Mouse (Mus musculus) CH12.LX (cell line): ENCODE results near the gene Tuba8. TPM values are rescaled to one million over a fixed set of nuclear protein-coding genes. Genes with fewer than 3 reads are reported as not detected.

Source experiments
- DNase-seq: peaks from one replicate; pipeline ENCODE4 v3.0.0-alpha.2; 2013; ENCODE audit errors: extremely low read depth
- H3K27ac ChIP-seq: 2 replicates; pipeline ENCODE4 v1.5.1; 2012; ENCODE audit warnings: low read depth, mild to moderate bottlenecking, control low read depth, moderate library complexity; ENCODE audit not compliant: insufficient read depth
- H3K27me3 ChIP-seq: replicated peaks from 2 replicates; pipeline ENCODE3; 2012; ENCODE audit warnings: inconsistent platforms
- H3K36me3 ChIP-seq, 2 experiments: replicated peaks in 1 of 2; 2 replicates each; pipeline versions ENCODE3 to v1.6.1; 2012; ENCODE audit warnings: inconsistent platforms in 1 of 2, low read length in 1 of 2, mild to moderate bottlenecking in 1 of 2, mixed read lengths in 1 of 2, moderate library complexity in 1 of 2; ENCODE audit not compliant: control insufficient read depth in 1 of 2, insufficient read depth in 1 of 2
- H3K4me1 ChIP-seq, 2 experiments: 2 replicates each; pipeline ENCODE4 v1.6.1; 2012; ENCODE audit warnings: inconsistent platforms in 1 of 2, moderate library complexity in 1 of 2; ENCODE audit not compliant: insufficient read depth in 2 of 2, control insufficient read depth in 1 of 2
- H3K4me2 ChIP-seq: 2 replicates; pipeline ENCODE4 v1.6.1; 2012; ENCODE audit warnings: low read depth, mild to moderate bottlenecking, control low read depth; ENCODE audit not compliant: poor library complexity, insufficient read depth, severe bottlenecking
- H3K4me3 ChIP-seq, 3 experiments: fragments of 150-350 bp in 1 of 3; sonication (generic) in 1 of 3; replicated peaks in 1 of 3; 2 replicates each; pipeline versions ENCODE3 to v1.5.1; 2011 to 2012; ENCODE audit warnings: low read depth in 2 of 3, low read length in 2 of 3, mild to moderate bottlenecking in 2 of 3, moderate library complexity in 2 of 3, control low read depth in 1 of 3, improper control_type of control experiment in 1 of 3, inconsistent platforms in 1 of 3, mixed read lengths in 1 of 3; ENCODE audit not compliant: poor library complexity in 1 of 3
- H3K79me2 ChIP-seq: replicated peaks from 2 replicates; pipeline ENCODE4 v1.6.1; 2012; ENCODE audit warnings: mild to moderate bottlenecking, moderate library complexity; ENCODE audit not compliant: control insufficient read depth, poor library complexity, insufficient read depth, severe bottlenecking; ENCODE audit errors: extremely low read depth
- H3K9ac ChIP-seq: 2 replicates; pipeline ENCODE4 v1.6.1; 2012; ENCODE audit warnings: low read depth, mild to moderate bottlenecking, control low read depth, moderate library complexity; ENCODE audit not compliant: insufficient read depth
- H3K9me3 ChIP-seq: replicated peaks from 2 replicates; pipeline ENCODE3; 2012; ENCODE audit warnings: low read length, inconsistent platforms, mixed read lengths
- BHLHE40 ChIP-seq: IDR thresholded peaks from 2 replicates; pipeline ENCODE4 v1.6.1; 2011; ENCODE audit warnings: mild to moderate bottlenecking, low read depth, low read length, improper control_type of control experiment
- CHD1 ChIP-seq: IDR thresholded peaks from 2 replicates; pipeline ENCODE4 v1.6.1; 2012; ENCODE audit warnings: low read depth, low read length, improper control_type of control experiment, inconsistent platforms
- CHD2 ChIP-seq: IDR thresholded peaks from 2 replicates; pipeline ENCODE4 v1.6.1; 2011; ENCODE audit warnings: low read length, improper control_type of control experiment
- CTCF ChIP-seq, 2 experiments: IDR thresholded peaks in 1 of 2; conservative IDR thresholded peaks in 1 of 2; 2 replicates each; pipeline ENCODE4 v1.5.1; 2011 to 2012; ENCODE audit warnings: low read depth in 2 of 2, low read length in 2 of 2, improper control_type of control experiment in 1 of 2, inconsistent platforms in 1 of 2, mild to moderate bottlenecking in 1 of 2, moderate library complexity in 1 of 2
- E2F4 ChIP-seq: IDR thresholded peaks from 2 replicates; pipeline ENCODE4 v1.6.1; 2011; ENCODE audit warnings: low read depth, low read length, improper control_type of control experiment; ENCODE audit not compliant: insufficient replicate concordance
- ELF1 ChIP-seq: IDR thresholded peaks from 2 replicates; pipeline ENCODE4 v1.6.1; 2014; ENCODE audit warnings: low read depth, mild to moderate bottlenecking, inconsistent platforms, low read length, improper control_type of control experiment
- EP300 ChIP-seq: IDR thresholded peaks from 2 replicates; pipeline ENCODE4 v1.6.1; 2011; ENCODE audit warnings: low read length, improper control_type of control experiment
- ETS1 ChIP-seq: conservative IDR thresholded peaks from 2 replicates; pipeline ENCODE4 v1.6.1; 2012; ENCODE audit warnings: low read depth, mild to moderate bottlenecking, inconsistent platforms, low read length, improper control_type of control experiment, moderate library complexity
- GABPA ChIP-seq: IDR thresholded peaks from 2 replicates; pipeline ENCODE4 v1.6.1; 2012; ENCODE audit warnings: low read depth, low read length, improper control_type of control experiment, inconsistent platforms; ENCODE audit not compliant: insufficient replicate concordance
- HCFC1 ChIP-seq: IDR thresholded peaks from 2 replicates; pipeline ENCODE4 v1.6.1; 2012; ENCODE audit warnings: low read depth, mild to moderate bottlenecking, inconsistent platforms, low read length, improper control_type of control experiment
- IRF4 ChIP-seq: IDR thresholded peaks from 2 replicates; pipeline ENCODE4 v1.6.1; 2014; ENCODE audit warnings: low read depth, mild to moderate bottlenecking, inconsistent platforms, low read length, improper control_type of control experiment
- JUN ChIP-seq: IDR thresholded peaks from 2 replicates; pipeline ENCODE4 v1.6.1; 2011; ENCODE audit warnings: low read depth, mild to moderate bottlenecking, low read length, improper control_type of control experiment, moderate library complexity; ENCODE audit not compliant: insufficient read depth
- JUND ChIP-seq: conservative IDR thresholded peaks from 2 replicates; pipeline ENCODE4 v1.6.1; 2011; ENCODE audit warnings: low read depth, low read length, improper control_type of control experiment
- KAT2A ChIP-seq: IDR thresholded peaks from 2 replicates; pipeline ENCODE4 v1.6.1; 2012; ENCODE audit warnings: low read length, improper control_type of control experiment, inconsistent platforms; ENCODE audit not compliant: insufficient replicate concordance
- MAFK ChIP-seq: IDR thresholded peaks from 2 replicates; pipeline ENCODE4 v1.6.1; 2011; ENCODE audit warnings: low read length, improper control_type of control experiment; ENCODE audit not compliant: insufficient replicate concordance
- MAX ChIP-seq: IDR thresholded peaks from 2 replicates; pipeline ENCODE4 v1.6.1; 2011; ENCODE audit warnings: low read length, improper control_type of control experiment
- MAZ ChIP-seq: IDR thresholded peaks from 2 replicates; pipeline ENCODE4 v1.6.1; 2012; ENCODE audit warnings: low read depth, mild to moderate bottlenecking, inconsistent platforms, low read length, improper control_type of control experiment, moderate library complexity
- MEF2A ChIP-seq: IDR thresholded peaks from 2 replicates; pipeline ENCODE4 v1.6.1; 2014; ENCODE audit warnings: low read depth, mild to moderate bottlenecking, inconsistent platforms, low read length, improper control_type of control experiment, borderline replicate concordance
- MXI1 ChIP-seq: IDR thresholded peaks from 2 replicates; pipeline ENCODE4 v1.6.1; 2011; ENCODE audit warnings: mild to moderate bottlenecking, low read depth, low read length, improper control_type of control experiment
- MYC ChIP-seq: IDR thresholded peaks from 2 replicates; pipeline ENCODE4 v1.6.1; 2011; ENCODE audit warnings: low read depth, mild to moderate bottlenecking, improper control_type of control experiment, low read length
- NELFE ChIP-seq: IDR thresholded peaks from 2 replicates; pipeline ENCODE4 v1.6.1; 2011; ENCODE audit warnings: low read depth, low read length, improper control_type of control experiment
- NRF1 ChIP-seq: IDR thresholded peaks from 2 replicates; pipeline ENCODE4 v1.6.1; 2014; ENCODE audit warnings: low read depth, mild to moderate bottlenecking, inconsistent platforms, low read length, improper control_type of control experiment, moderate library complexity
- PAX5 ChIP-seq: IDR thresholded peaks from 2 replicates; pipeline ENCODE4 v1.6.1; 2012; ENCODE audit warnings: low read length, inconsistent platforms, mixed read lengths
- POLR2A ChIP-seq: IDR thresholded peaks from 2 replicates; pipeline ENCODE4 v1.6.1; 2011; ENCODE audit warnings: low read depth, mild to moderate bottlenecking, improper control_type of control experiment, low read length
- POLR2AphosphoS2 ChIP-seq: IDR thresholded peaks from 2 replicates; pipeline ENCODE4 v1.6.1; 2011; ENCODE audit warnings: low read depth, low read length, improper control_type of control experiment
- RAD21 ChIP-seq: IDR thresholded peaks from 2 replicates; pipeline ENCODE4 v1.6.1; 2011; ENCODE audit warnings: low read depth, mild to moderate bottlenecking, low read length, improper control_type of control experiment, moderate library complexity
- RCOR1 ChIP-seq: conservative IDR thresholded peaks from 2 replicates; pipeline ENCODE4 v1.6.1; 2012; ENCODE audit warnings: low read depth, mild to moderate bottlenecking, inconsistent platforms, low read length, improper control_type of control experiment
- SIN3A ChIP-seq: IDR thresholded peaks from 2 replicates; pipeline ENCODE4 v1.6.1; 2012; ENCODE audit warnings: low read length, improper control_type of control experiment, inconsistent platforms
- SMC3 ChIP-seq: IDR thresholded peaks from 2 replicates; pipeline ENCODE4 v1.6.1; 2011; ENCODE audit warnings: low read depth, low read length, improper control_type of control experiment
- TBP ChIP-seq: conservative IDR thresholded peaks from 2 replicates; pipeline ENCODE4 v1.6.1; 2011; ENCODE audit warnings: low read depth, low read length, improper control_type of control experiment
- TCF12 ChIP-seq: IDR thresholded peaks from 2 replicates; pipeline ENCODE4 v1.6.1; 2014; ENCODE audit warnings: low read depth, mild to moderate bottlenecking, inconsistent platforms, low read length, improper control_type of control experiment
- UBTF ChIP-seq: IDR thresholded peaks from 2 replicates; pipeline ENCODE4 v1.6.1; 2012; ENCODE audit warnings: low read depth, mild to moderate bottlenecking, inconsistent platforms, low read length, improper control_type of control experiment, moderate library complexity
- USF1 ChIP-seq: IDR thresholded peaks from 2 replicates; pipeline ENCODE4 v1.6.1; 2014; ENCODE audit warnings: low read depth, mild to moderate bottlenecking, inconsistent platforms, low read length, improper control_type of control experiment
- USF2 ChIP-seq: conservative IDR thresholded peaks from 2 replicates; pipeline ENCODE4 v1.6.1; 2011; ENCODE audit warnings: low read depth, low read length, improper control_type of control experiment
- ZC3H11A ChIP-seq: IDR thresholded peaks from 2 replicates; pipeline ENCODE4 v1.6.1; 2012; ENCODE audit warnings: low read depth, mild to moderate bottlenecking, inconsistent platforms, low read length, improper control_type of control experiment
- ZKSCAN1 ChIP-seq: IDR thresholded peaks from 2 replicates; pipeline ENCODE4 v1.6.1; 2012; ENCODE audit warnings: low read depth, inconsistent platforms, low read length, improper control_type of control experiment, borderline replicate concordance
- ZMIZ1 ChIP-seq: IDR thresholded peaks from 2 replicates; pipeline ENCODE4 v1.6.1; 2012; ENCODE audit warnings: low read depth, mild to moderate bottlenecking, inconsistent platforms, low read length, improper control_type of control experiment
- ZNF384 ChIP-seq: IDR thresholded peaks from 2 replicates; pipeline ENCODE4 v1.6.1; 2012; ENCODE audit warnings: low read depth, low read length, improper control_type of control experiment, inconsistent platforms
- dilution Hi-C: fragments of 300-500 bp; cut with MboI; formaldehyde crosslinking; loops from 2 replicates; pipeline ENCODE4 v1.14.3; 2020; ENCODE audit warnings: low sequenced_read_pairs; ENCODE audit not compliant: extremely low pct_unique_long_range_greater_than_20kb, extremely low pct_ligation_motif_present
- in situ Hi-C: fragments of 300-500 bp; cut with MboI; formaldehyde crosslinking; loops from 3 replicates; pipeline ENCODE4 v1.14.3; 2019; ENCODE audit warnings: low sequenced_read_pairs, low pct_ligation_motif_present, low pct_unique_long_range_greater_than_20kb, mixed read lengths
- polyA plus RNA-seq: library from polyadenylated mRNA; unstranded; fragments of >175 nt; gene quantifications from 2 replicates; pipeline ENCODE4 v1.2.1, GENCODE M21; 2012; ENCODE audit warnings: low read depth; ENCODE audit not compliant: insufficient read length
- total RNA-seq, 2 experiments: library from RNA; depleted of rRNA; stranded (reverse); fragments of 300-350 nt in 1 of 2; fragments of >200 nt in 1 of 2; gene quantifications; 2 replicates each; pipeline ENCODE4 v1.2.3; 2012 to 2014

Gene Tuba8
- total and polyA plus RNA-seq, 3 experiments = not detected

DNA sequence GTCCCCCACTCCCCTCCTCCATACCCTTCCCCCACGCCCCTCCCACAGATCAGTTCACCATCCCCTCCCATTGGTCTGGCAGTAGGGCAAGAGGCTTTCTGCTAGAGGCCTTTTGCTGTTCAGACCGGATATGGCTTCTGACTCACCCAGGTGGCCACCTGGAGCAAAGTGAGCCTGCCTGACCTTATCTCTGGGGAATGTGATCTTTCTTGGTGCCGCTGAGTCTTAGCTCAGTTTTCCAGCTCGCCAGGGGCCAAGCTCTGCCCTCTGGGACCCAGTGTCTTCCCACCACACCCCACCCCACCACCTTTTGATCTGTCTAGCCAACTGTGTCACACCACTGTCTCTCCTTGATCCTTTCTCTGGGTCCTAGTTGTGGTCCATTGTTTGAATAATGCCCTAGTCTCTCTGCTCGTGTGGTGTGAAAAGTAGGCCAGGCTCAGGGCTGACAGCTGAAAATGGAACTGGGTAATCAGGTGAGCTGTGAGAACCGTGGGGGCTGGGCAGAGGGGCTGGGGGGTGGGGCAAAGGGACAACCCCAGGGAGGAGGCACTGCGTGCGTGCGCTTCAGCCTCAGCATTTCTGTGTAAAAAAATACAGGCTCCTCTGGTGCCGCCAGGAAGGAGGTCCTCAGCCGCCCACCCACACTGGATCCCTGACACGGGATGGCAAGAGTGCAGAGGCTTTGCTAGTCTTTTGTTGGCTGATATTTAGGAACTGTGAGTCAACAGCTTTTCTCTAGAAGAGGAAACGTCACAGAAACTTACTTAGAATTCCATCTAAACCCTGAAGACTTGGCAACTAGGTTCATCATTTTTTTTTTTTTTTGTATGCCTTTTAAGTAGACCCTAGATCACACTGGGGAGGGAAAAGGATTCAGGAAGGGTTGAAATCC lies 16.2 kb upstream of the Tuba8 start:
- no peak for TF ChIP-seq RAD21
- TF ChIP-seq RCOR1 = 0 out of 2 replicates have a peak, but pooled peaks have one; percentile 22
- TF ChIP-seq MEF2A = peak; percentile 59; the same call in 1 of the 2 replicates
- TF ChIP-seq NRF1 = no peak
- TF ChIP-seq UBTF = no peak
- 0 out of 2 replicates have a peak, but pooled peaks have one; percentile 5 for TF ChIP-seq KAT2A
- no peak for TF ChIP-seq POLR2AphosphoS2
- TF ChIP-seq SIN3A = peak; percentile 69
- TF ChIP-seq ZMIZ1 = 0 out of 2 replicates have a peak, but pooled peaks have one; percentile 42
- peak; percentile 65 for TF ChIP-seq ZNF384
- peak; percentile 61; the same call in 1 of the 2 replicates for TF ChIP-seq MAX
- TF ChIP-seq SMC3 = 0 out of 2 replicates have a peak, but pooled peaks have one; percentile 5
- TF ChIP-seq CHD1 = peak; percentile 91
- TF ChIP-seq JUN = no peak
- peak; percentile 26; the same call in 1 of the 2 replicates for TF ChIP-seq MAFK
- TF ChIP-seq TCF12 = peak; percentile 72; the same call in 1 of the 2 replicates
- peak; percentile 86 for TF ChIP-seq BHLHE40
- TF ChIP-seq NELFE = peak; percentile 58
- TF ChIP-seq USF2 = no peak
- TF ChIP-seq MAZ = no peak; the same call in 1 of the 2 replicates
- TF ChIP-seq MYC = no peak
- peak; percentile 87 for TF ChIP-seq ETS1
- TF ChIP-seq USF1 = no peak
- TF ChIP-seq ELF1 = 0 out of 2 replicates have a peak, but pooled peaks have one; percentile 17
- no peak for TF ChIP-seq JUND
- TF ChIP-seq MXI1 = peak; percentile 54; the same call in 1 of the 2 replicates
- TF ChIP-seq EP300 = peak; percentile 61
- TF ChIP-seq GABPA = no peak
- TF ChIP-seq TBP = no peak
- TF ChIP-seq POLR2A = peak; percentile 40; the same call in 1 of the 2 replicates
- TF ChIP-seq CTCF (conservative IDR thresholded peaks at IDR 0.05 in 1 of 2, IDR thresholded peaks at IDR 0.05 in 1 of 2; ENCODE audit: low read depth in 2 of 2, low read length in 2 of 2) = no peak
- TF ChIP-seq HCFC1 = no peak; the same call in 1 of the 2 replicates
- no peak for TF ChIP-seq ZKSCAN1
- no peak for TF ChIP-seq E2F4
- TF ChIP-seq IRF4 = peak; percentile 48
- no peak for TF ChIP-seq PAX5
- TF ChIP-seq CHD2 = peak; percentile 97
- no peak for TF ChIP-seq ZC3H11A
- peaks cover 8 to 18% of the 10 kb centered on the region in 2 experiments for H3K36me3 ChIP-seq
- no peak overlapping the region for H3K9ac ChIP-seq
- peak overlapping the region; percentile 47 for H3K4me2 ChIP-seq
- dilution Hi-C loops = no loop called here
- no peak overlapping the region for H3K4me3 ChIP-seq
- H3K4me1 ChIP-seq = peaks cover 34 to 59% of the 10 kb centered on the region in 2 experiments
- no peaks in the 10 kb centered on the region for H3K27me3 ChIP-seq
- no peaks in the 10 kb centered on the region for H3K9me3 ChIP-seq
- peak; percentile 80 for DNase-seq
- H3K27ac ChIP-seq = peak overlapping the region; percentile 76
- in situ Hi-C loops = no loop called here
- H3K79me2 ChIP-seq = no peaks in the 10 kb centered on the region
